Mouse (Mus musculus) ES-Bruce4 (cell line): ENCODE results near the gene Abcc12. TPM values are rescaled to one million over a fixed set of nuclear protein-coding genes. Genes with fewer than 3 reads are reported as not detected.

Source experiments
- H3K27ac ChIP-seq: 2 replicates; pipeline ENCODE4 v1.5.1; 2012; ENCODE audit warnings: low read length, inconsistent platforms; ENCODE audit not compliant: insufficient read depth
- H3K27me3 ChIP-seq: 2 replicates; pipeline ENCODE4 v1.6.1; 2012; ENCODE audit warnings: mild to moderate bottlenecking, low read length, inconsistent platforms; ENCODE audit not compliant: control insufficient read depth, poor library complexity, insufficient read depth, severe bottlenecking
- H3K36me3 ChIP-seq: 2 replicates; pipeline ENCODE4 v1.6.1; 2012; ENCODE audit warnings: inconsistent platforms, mild to moderate bottlenecking, low read length, moderate library complexity; ENCODE audit not compliant: control insufficient read depth, poor library complexity, insufficient read depth, severe bottlenecking
- H3K4me1 ChIP-seq: one replicate; pipeline ENCODE4 v1.8.1; 2011; ENCODE audit warnings: low read length; ENCODE audit not compliant: control insufficient read depth, insufficient read depth
- H3K4me3 ChIP-seq: 2 replicates; pipeline ENCODE4 v1.5.1; 2011; ENCODE audit warnings: low read depth, mild to moderate bottlenecking, low read length
- H3K9ac ChIP-seq: 2 replicates; pipeline ENCODE4 v1.6.1; 2012; ENCODE audit warnings: low read depth, mild to moderate bottlenecking, inconsistent platforms; ENCODE audit not compliant: poor library complexity, severe bottlenecking
- H3K9me3 ChIP-seq: replicated peaks from 2 replicates; pipeline ENCODE4 v1.6.1; 2012; ENCODE audit warnings: mild to moderate bottlenecking, low read length, inconsistent platforms; ENCODE audit not compliant: control insufficient read depth, poor library complexity, insufficient read depth, severe bottlenecking
- CTCF ChIP-seq: IDR thresholded peaks from one replicate; pipeline ENCODE4 v1.8.1; 2011; ENCODE audit warnings: low read depth, low read length
- EP300 ChIP-seq: IDR thresholded peaks from 2 replicates; pipeline ENCODE4 v1.6.1; 2011; ENCODE audit warnings: low read depth, low read length; ENCODE audit not compliant: insufficient read depth
- POLR2A ChIP-seq: IDR thresholded peaks from one replicate; pipeline ENCODE4 v1.8.1; 2011; ENCODE audit warnings: low read length; ENCODE audit not compliant: insufficient read depth
- polyA plus RNA-seq: library from polyadenylated mRNA; stranded (reverse); fragments of >200 nt; gene quantifications from 2 replicates; pipeline ENCODE4 v1.2.4, GENCODE M21; 2011; ENCODE audit warnings: low read depth; ENCODE audit not compliant: missing spikeins, insufficient read depth, insufficient read length

Abcc12 gene
- polyA plus RNA-seq, 1 experiment, result not detected

- no peak overlapping the region for H3K9ac ChIP-seq
- H3K27me3 ChIP-seq, result no peaks in the 10 kb centered on the region; the same call in none of the 2 replicates
- H3K27ac ChIP-seq, result no peak overlapping the region
- H3K9me3 ChIP-seq, result no peaks in the 10 kb centered on the region
- no peak overlapping the region for H3K4me3 ChIP-seq
- TF ChIP-seq EP300, result no peak
- H3K36me3 ChIP-seq, result no peaks in the 10 kb centered on the region
- H3K4me1 ChIP-seq, result no peaks in the 10 kb centered on the region
Observed at GRCm38 (mm10) chr8:86526808-86527207, 53.7 kb downstream of the Abcc12 start.

DNA sequence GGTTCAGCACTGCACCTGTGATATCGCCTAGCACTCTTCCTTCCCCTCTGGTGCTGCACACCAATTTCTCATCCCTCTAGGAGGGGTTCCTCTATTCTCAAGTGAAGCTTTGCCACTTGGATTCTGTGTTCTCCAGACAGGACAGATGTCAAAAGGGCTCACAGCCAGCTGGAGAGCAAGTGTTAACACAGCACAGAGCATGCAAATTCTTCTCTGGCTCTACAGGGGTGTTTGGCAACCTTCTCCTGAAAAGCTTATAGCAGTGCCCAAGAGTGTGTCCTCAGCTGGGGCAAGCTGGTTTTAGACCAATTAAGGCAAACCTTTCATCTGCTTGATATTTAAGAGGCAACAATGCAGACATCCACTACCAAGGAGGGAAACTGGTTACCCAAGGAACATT, 66.3 kb downstream of the Abcc12 start:
- no peaks in the 10 kb centered on the region for H3K36me3 ChIP-seq
- H3K4me3 ChIP-seq, result no peak overlapping the region
- H3K9ac ChIP-seq, result no peak overlapping the region
- H3K27ac ChIP-seq, result no peak overlapping the region
- H3K27me3 ChIP-seq, result no peaks in the 10 kb centered on the region
- no peaks in the 10 kb centered on the region for H3K9me3 ChIP-seq
- H3K4me1 ChIP-seq, result no peaks in the 10 kb centered on the region
- TF ChIP-seq POLR2A (no peak), CTCF (no peak), EP300 (no peak)

GRCm38 (mm10) chr8:86512886-86513285, 67.6 kb downstream of the Abcc12 start:
- no peaks in the 10 kb centered on the region for H3K9me3 ChIP-seq
- H3K36me3 ChIP-seq, result no peaks in the 10 kb centered on the region
- no peak overlapping the region for H3K4me3 ChIP-seq
- no peak overlapping the region for H3K27ac ChIP-seq
- H3K4me1 ChIP-seq, result no peaks in the 10 kb centered on the region
- no peaks in the 10 kb centered on the region for H3K27me3 ChIP-seq
- TF ChIP-seq CTCF (no peak), EP300 (no peak), POLR2A (no peak)
- H3K9ac ChIP-seq, result no peak overlapping the region

GRCm38 (mm10) chr8:86512131-86512792, 68.2 kb downstream of the Abcc12 start:
- Histone ChIP-seq H3K9ac (no peak overlapping the region), H3K27me3 (no peaks in the 10 kb centered on the region), H3K36me3 (no peaks in the 10 kb centered on the region), H3K4me3 (no peak overlapping the region), H3K9me3 (no peaks in the 10 kb centered on the region), H3K4me1 (no peaks in the 10 kb centered on the region), H3K27ac (no peak overlapping the region)
- TF ChIP-seq EP300, result no peak
- TF ChIP-seq POLR2A, result no peak

- no peak overlapping the region for H3K27ac ChIP-seq
- H3K4me3 ChIP-seq, result no peak overlapping the region
- no peaks in the 10 kb centered on the region for H3K9me3 ChIP-seq
- no peaks in the 10 kb centered on the region for H3K27me3 ChIP-seq
- no peaks in the 10 kb centered on the region for H3K36me3 ChIP-seq
- TF ChIP-seq EP300 (no peak), CTCF (no peak), POLR2A (no peak)
- no peak overlapping the region for H3K9ac ChIP-seq
- H3K4me1 ChIP-seq, result no peaks in the 10 kb centered on the region
Observed at GRCm38 (mm10) chr8:86501341-86501740, 79.1 kb downstream of the Abcc12 start.

DNA sequence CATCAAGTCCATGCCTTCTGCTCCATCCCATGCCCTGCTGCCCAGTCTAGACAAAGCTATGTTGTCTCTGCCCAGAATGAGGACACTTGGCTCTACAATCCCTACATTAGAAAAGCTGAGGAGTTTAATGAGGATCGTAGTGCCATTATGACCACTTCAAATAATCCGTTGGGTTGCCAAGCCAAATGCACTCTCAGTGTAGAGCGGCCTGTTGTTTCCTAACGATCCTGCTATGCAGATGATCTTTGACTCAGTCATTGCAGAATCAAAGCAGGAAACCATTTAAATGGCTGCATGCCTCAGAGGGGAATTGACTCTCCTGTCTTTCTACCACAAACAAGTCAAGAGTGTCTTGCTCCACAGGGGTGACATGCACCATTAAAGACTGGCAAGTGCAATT, 85.4 kb downstream of the Abcc12 start:
- Histone ChIP-seq H3K9me3 (no peaks in the 10 kb centered on the region), H3K27me3 (no peaks in the 10 kb centered on the region), H3K36me3 (no peaks in the 10 kb centered on the region), H3K27ac (no peak overlapping the region), H3K4me3 (no peak overlapping the region), H3K4me1 (no peaks in the 10 kb centered on the region), H3K9ac (no peak overlapping the region)
- TF ChIP-seq EP300 (no peak), POLR2A (no peak), CTCF (no peak)
